Mouse (Mus musculus): ENCODE measurements around the gene Insig1. TPM values are rescaled to one million over a fixed set of nuclear protein-coding genes. Genes with fewer than 3 reads are reported as not detected.
A peak's percentile ranks its signal among the peaks of the same experiment; 100 is the strongest.

Gene Insig1
- polyA plus RNA-seq, 2 experiments: 48.7 to 61.6 TPM

GRCm38 (mm10) chr5:28071456-28072223 is 477 bp downstream of the Insig1 start:
- Histone ChIP-seq H3K36me3 (ENCODE audit: control insufficient read depth, insufficient read depth, low read length) (peaks cover 30% of the 10 kb centered on the region), H3K27me3 (ENCODE audit: control insufficient read depth, insufficient read depth, low read length) (no peaks in the 10 kb centered on the region), H3K27ac (replicated peaks; ENCODE audit: low read depth, low read length) (peak overlapping the region; percentile 84), H3K9ac (ENCODE audit: low read depth, low read length, severe bottlenecking) (peak overlapping the region; percentile 76), H3K4me1 (ENCODE audit: control insufficient read depth, insufficient read depth, low read length) (peaks cover 14% of the 10 kb centered on the region), H3K4me2 (replicated peaks; ENCODE audit: low read depth, low read length, severe bottlenecking) (peak overlapping the region; percentile 74), H3K4me3 (replicated peaks; ENCODE audit: low read length) (peak overlapping the region; percentile 86), H3K9me3 (ENCODE audit: control insufficient read depth, low read length) (no peaks in the 10 kb centered on the region)
- WGBS: under 1% methylated on average over 32 of the region's 50 CpGs
- TF ChIP-seq POLR2A (IDR thresholded peaks at IDR 0.05; ENCODE audit: borderline replicate concordance, extremely low read depth, insufficient read depth, insufficient read length): no peak
- DNase-seq (ENCODE audit: low spot score) (peak; percentile 89), ATAC-seq (ENCODE audit: low FRiP score, low read depth) (peak; percentile 67)

- TF ChIP-seq POLR2A (IDR thresholded peaks at IDR 0.05; ENCODE audit: borderline replicate concordance, extremely low read depth, insufficient read depth, insufficient read length): no peak
- Histone ChIP-seq H3K4me2 (replicated peaks; ENCODE audit: low read depth, low read length, severe bottlenecking) (no peak overlapping the region), H3K27me3 (ENCODE audit: control insufficient read depth, insufficient read depth, low read length) (no peaks in the 10 kb centered on the region), H3K36me3 (ENCODE audit: control insufficient read depth, insufficient read depth, low read length) (peaks cover 25% of the 10 kb centered on the region), H3K9ac (ENCODE audit: low read depth, low read length, severe bottlenecking) (no peak overlapping the region), H3K4me1 (ENCODE audit: control insufficient read depth, insufficient read depth, low read length) (no peaks in the 10 kb centered on the region), H3K4me3 (replicated peaks; ENCODE audit: low read length) (no peak overlapping the region), H3K27ac (replicated peaks; ENCODE audit: low read depth, low read length) (no peak overlapping the region), H3K9me3 (ENCODE audit: control insufficient read depth, low read length) (no peaks in the 10 kb centered on the region)
- ATAC-seq (ENCODE audit: low FRiP score, low read depth) (no peak), DNase-seq (ENCODE audit: low spot score) (no peak)
- 64% methylated on average over 2 of the region's 2 CpGs for WGBS
These were observed 8.3 kb downstream of the Insig1 start for GRCm38 (mm10) chr5:28079431-28079830.

DNA sequence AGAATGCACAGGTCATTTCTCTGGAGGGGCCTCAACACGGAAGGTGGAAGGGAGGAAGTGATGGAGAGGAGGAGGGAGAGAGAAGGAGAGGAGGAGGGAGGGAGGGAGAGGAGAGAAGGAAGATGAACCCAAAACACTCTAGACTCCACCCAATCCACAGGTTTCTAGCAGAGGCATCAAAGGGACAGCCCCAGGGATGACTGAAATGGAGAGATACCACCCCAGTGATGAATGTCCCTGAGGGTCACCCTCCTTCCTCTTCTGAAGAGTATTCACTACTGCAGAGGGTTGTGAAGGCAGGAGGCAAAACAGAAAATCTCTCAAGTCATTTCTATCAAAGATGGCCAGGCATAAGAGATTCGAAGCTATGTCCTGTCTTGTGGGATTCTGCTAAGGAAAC is 10.0 kb downstream of the Insig1 start:
- no peaks in the 10 kb centered on the region for H3K4me1 ChIP-seq (ENCODE audit: control insufficient read depth, insufficient read depth, low read length)
- no peaks in the 10 kb centered on the region for H3K27me3 ChIP-seq (ENCODE audit: control insufficient read depth, insufficient read depth, low read length)
- H3K27ac ChIP-seq (replicated peaks; ENCODE audit: low read depth, low read length): no peak overlapping the region
- no peak for ATAC-seq (ENCODE audit: low FRiP score, low read depth)
- no peak overlapping the region for H3K4me2 ChIP-seq (replicated peaks; ENCODE audit: low read depth, low read length, severe bottlenecking)
- WGBS: 65% methylated on average over 2 of the region's 2 CpGs
- no peak for DNase-seq (ENCODE audit: low spot score)
- H3K9ac ChIP-seq (ENCODE audit: low read depth, low read length, severe bottlenecking): no peak overlapping the region
- H3K9me3 ChIP-seq (ENCODE audit: control insufficient read depth, low read length): no peaks in the 10 kb centered on the region
- TF ChIP-seq POLR2A (IDR thresholded peaks at IDR 0.05; ENCODE audit: borderline replicate concordance, extremely low read depth, insufficient read depth, insufficient read length): no peak
- H3K36me3 ChIP-seq (ENCODE audit: control insufficient read depth, insufficient read depth, low read length): peaks cover 12% of the 10 kb centered on the region
- no peak overlapping the region for H3K4me3 ChIP-seq (replicated peaks; ENCODE audit: low read length)

- H3K27me3 ChIP-seq (ENCODE audit: control insufficient read depth, insufficient read depth, low read length): no peaks in the 10 kb centered on the region
- no peak overlapping the region for H3K4me3 ChIP-seq (replicated peaks; ENCODE audit: low read length)
- no peak overlapping the region for H3K4me2 ChIP-seq (replicated peaks; ENCODE audit: low read depth, low read length, severe bottlenecking)
- DNase-seq (ENCODE audit: low spot score): no peak
- WGBS: 89% methylated on average over 2 of the region's 2 CpGs
- no peak overlapping the region for H3K9ac ChIP-seq (ENCODE audit: low read depth, low read length, severe bottlenecking)
- no peaks in the 10 kb centered on the region for H3K4me1 ChIP-seq (ENCODE audit: control insufficient read depth, insufficient read depth, low read length)
- 0 out of 2 replicates have a peak, but pooled peaks cover 5% of the 10 kb centered on the region for H3K36me3 ChIP-seq (ENCODE audit: control insufficient read depth, insufficient read depth, low read length)
- ATAC-seq (ENCODE audit: low FRiP score, low read depth): no peak
- TF ChIP-seq POLR2A (IDR thresholded peaks at IDR 0.05; ENCODE audit: borderline replicate concordance, extremely low read depth, insufficient read depth, insufficient read length): no peak
- H3K9me3 ChIP-seq (ENCODE audit: control insufficient read depth, low read length): no peaks in the 10 kb centered on the region
- no peak overlapping the region for H3K27ac ChIP-seq (replicated peaks; ENCODE audit: low read depth, low read length)
These were observed 10.7 kb downstream of the Insig1 start for GRCm38 (mm10) chr5:28081822-28082221.

DNA sequence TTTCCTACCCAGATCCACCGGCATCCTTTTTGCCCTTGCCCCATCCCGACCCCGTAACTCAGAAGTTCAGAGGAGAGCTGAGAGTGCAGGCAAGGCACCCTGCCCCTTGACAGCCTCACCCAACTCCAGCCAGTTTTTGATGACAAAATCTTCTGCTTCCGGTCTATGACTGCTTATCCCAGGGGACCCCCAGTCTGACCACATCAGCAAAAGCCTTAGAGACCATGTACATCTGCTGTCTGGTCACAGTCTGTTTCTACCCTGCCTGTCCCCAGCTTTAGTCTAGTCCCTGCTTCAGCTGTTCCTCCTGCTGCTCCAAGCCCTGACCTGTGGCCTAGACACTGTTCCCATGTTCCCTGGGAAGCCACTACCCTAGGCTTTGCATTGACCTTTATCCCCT is 11.1 kb downstream of the Insig1 start:
- Histone ChIP-seq H3K9ac (ENCODE audit: low read depth, low read length, severe bottlenecking) (no peak overlapping the region), H3K27ac (replicated peaks; ENCODE audit: low read depth, low read length) (no peak overlapping the region), H3K27me3 (ENCODE audit: control insufficient read depth, insufficient read depth, low read length) (no peaks in the 10 kb centered on the region), H3K4me3 (replicated peaks; ENCODE audit: low read length) (no peak overlapping the region), H3K4me2 (replicated peaks; ENCODE audit: low read depth, low read length, severe bottlenecking) (no peak overlapping the region), H3K9me3 (ENCODE audit: control insufficient read depth, low read length) (no peaks in the 10 kb centered on the region), H3K4me1 (ENCODE audit: control insufficient read depth, insufficient read depth, low read length) (no peaks in the 10 kb centered on the region), H3K36me3 (ENCODE audit: control insufficient read depth, insufficient read depth, low read length) (0 out of 2 replicates have a peak, but pooled peaks cover 5% of the 10 kb centered on the region)
- no peak for TF ChIP-seq POLR2A (IDR thresholded peaks at IDR 0.05; ENCODE audit: borderline replicate concordance, extremely low read depth, insufficient read depth, insufficient read length)
- ATAC-seq (ENCODE audit: low FRiP score, low read depth) (no peak), DNase-seq (ENCODE audit: low spot score) (no peak)
- WGBS: 56% methylated on average over 4 of the region's 4 CpGs

Measured in limb, embryonic 14.5 days (tissue).